Mouse (Mus musculus) embryonic facial prominence, embryonic 12.5 days (tissue): ENCODE data around the gene Gm20696. TPM values are rescaled to one million over a fixed set of nuclear protein-coding genes. Genes with fewer than 3 reads are reported as not detected.

Experiments used
- ATAC-seq: fragments of 200-750 bp; cut with Nextera tagmentation; 2 replicates; pipeline ENCODE4 v1.8.0; 2017; ENCODE audit not compliant: insufficient number of reproducible peaks, insufficient read depth, low FRiP score, low TSS enrichment
- H3K27ac ChIP-seq: fragments of 300-500 bp; sonication (generic); 2 replicates; pipeline ENCODE4 v1.5.1; 2016; ENCODE audit warnings: mild to moderate bottlenecking
- H3K27me3 ChIP-seq: fragments of 300-500 bp; sonication (generic); 2 replicates; pipeline ENCODE4 v1.6.1; 2016; ENCODE audit warnings: mild to moderate bottlenecking, moderate library complexity
- H3K36me3 ChIP-seq: fragments of 300-500 bp; sonication (generic); 2 replicates; pipeline ENCODE4 v1.6.1; 2016; ENCODE audit warnings: mild to moderate bottlenecking
- H3K4me1 ChIP-seq: fragments of 300-500 bp; sonication (generic); 2 replicates; pipeline ENCODE4 v1.6.1; 2016
- H3K4me2 ChIP-seq: fragments of 300-500 bp; sonication (generic); replicated peaks from 2 replicates; pipeline ENCODE4 v1.6.1; 2016; ENCODE audit warnings: mild to moderate bottlenecking, moderate library complexity
- H3K4me3 ChIP-seq: fragments of 300-500 bp; sonication (generic); 2 replicates; pipeline ENCODE4 v1.5.1; 2016; ENCODE audit warnings: mild to moderate bottlenecking
- H3K9ac ChIP-seq: fragments of 300-500 bp; sonication (generic); 2 replicates; pipeline ENCODE4 v1.6.1; 2016; ENCODE audit warnings: mild to moderate bottlenecking, moderate library complexity
- H3K9me3 ChIP-seq: fragments of 300-500 bp; sonication (generic); 2 replicates; pipeline ENCODE4 v1.6.1; 2016; ENCODE audit warnings: mild to moderate bottlenecking, moderate library complexity
- WGBS: fragments of 180-500 bp; shearing (Covaris S2); methylation state at CpG from one replicate; pipeline ENCODE4 v1.1.7; 2016; 5-methylcytosine and 5-hydroxymethylcytosine counted together
- polyA plus RNA-seq: library from polyadenylated mRNA; unstranded; fragments of >200 nt; fragmentation: Nextera tagmentation; extraction: Ambion mirVana; gene quantifications from 2 replicates; pipeline ENCODE4 v1.2.1, GENCODE M21; 2016

The Gm20696 gene
- polyA plus RNA-seq, 1 experiment from 2014 or later, result 7.5 TPM

GRCm38 (mm10) chr6:99485884-99486640, 180.5 kb downstream of the Gm20696 start:
- 68% methylated on average over 12 of the region's 12 CpGs for WGBS
- peaks cover 47% of the 10 kb centered on the region for H3K4me1 ChIP-seq
- no peak overlapping the region for H3K4me2 ChIP-seq
- H3K4me3 ChIP-seq, result no peak overlapping the region
- ATAC-seq, result no peak
- H3K27me3 ChIP-seq, result no peaks in the 10 kb centered on the region
- H3K9me3 ChIP-seq, result no peaks in the 10 kb centered on the region
- H3K9ac ChIP-seq, result no peak overlapping the region
- H3K27ac ChIP-seq, result peak overlapping the region; percentile 88
- no peaks in the 10 kb centered on the region for H3K36me3 ChIP-seq

DNA sequence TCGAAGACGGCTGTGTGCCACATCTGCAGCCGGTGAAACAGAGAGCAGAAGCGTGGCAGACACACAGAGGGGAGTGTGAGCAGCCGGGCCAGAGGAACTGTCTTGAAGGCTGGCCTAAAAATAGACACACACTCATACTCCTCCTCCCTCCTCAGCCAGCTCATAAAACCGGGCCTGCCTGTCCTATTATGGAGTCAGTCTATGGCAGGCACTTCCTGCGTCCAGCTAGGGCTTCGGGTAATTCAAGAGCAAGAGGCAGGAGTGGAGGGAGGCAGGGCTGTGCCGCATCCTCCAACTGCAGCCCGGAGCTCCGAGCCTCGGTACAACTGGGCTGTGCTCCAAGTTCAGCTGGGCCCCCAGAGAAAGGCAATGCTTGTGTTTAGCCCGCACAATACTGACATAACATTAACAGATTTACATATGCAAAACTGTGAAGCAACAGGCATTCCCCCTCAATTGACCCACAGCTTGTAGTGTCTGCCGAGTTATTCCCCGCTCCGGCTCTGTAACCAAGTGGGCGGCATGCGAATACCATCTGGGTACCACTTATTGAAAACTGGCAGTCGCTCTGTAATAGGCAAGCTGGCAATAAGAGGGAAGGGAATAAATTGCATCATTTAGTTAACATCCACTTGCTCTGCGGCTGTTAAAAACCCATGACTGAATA, 181.2 kb downstream of the Gm20696 start:
- Histone ChIP-seq H3K4me1 (peaks cover 47% of the 10 kb centered on the region), H3K36me3 (no peaks in the 10 kb centered on the region), H3K4me3 (peak overlapping the region; percentile 6; the same call in 1 of the 2 replicates), H3K9ac (no peak overlapping the region), H3K27ac (peak overlapping the region; percentile 88), H3K9me3 (no peaks in the 10 kb centered on the region), H3K27me3 (no peaks in the 10 kb centered on the region), H3K4me2 (peak overlapping the region; percentile 38)
- ATAC-seq, result peak; percentile 70
- 28% methylated on average over 20 of the region's 20 CpGs for WGBS

DNA sequence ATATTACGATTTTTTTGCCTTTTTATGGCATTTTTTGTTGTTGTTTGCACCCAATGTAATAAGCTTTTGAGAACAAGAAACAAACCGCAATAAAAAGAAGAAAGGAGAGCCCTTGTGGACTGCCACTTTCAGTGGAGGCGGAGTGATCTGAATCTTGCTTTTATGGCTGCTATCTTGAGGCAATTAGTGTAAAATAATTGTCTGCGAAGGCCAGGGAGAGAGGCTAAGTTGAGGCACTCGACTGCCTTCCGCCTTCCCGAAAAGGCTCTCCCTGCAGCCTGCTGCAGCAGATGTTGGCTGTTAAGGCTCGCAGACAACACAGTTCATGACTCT, 181.7 kb downstream of the Gm20696 start:
- peak overlapping the region; percentile 38 for H3K4me2 ChIP-seq
- no peak overlapping the region for H3K9ac ChIP-seq
- H3K4me1 ChIP-seq, result peaks cover 47% of the 10 kb centered on the region
- peak overlapping the region; percentile 6; the same call in 1 of the 2 replicates for H3K4me3 ChIP-seq
- H3K9me3 ChIP-seq, result no peaks in the 10 kb centered on the region
- no peaks in the 10 kb centered on the region for H3K27me3 ChIP-seq
- WGBS, result 22% methylated on average over 8 of the region's 8 CpGs
- ATAC-seq, result no peak
- peak overlapping the region; percentile 88 for H3K27ac ChIP-seq
- H3K36me3 ChIP-seq, result no peaks in the 10 kb centered on the region

DNA sequence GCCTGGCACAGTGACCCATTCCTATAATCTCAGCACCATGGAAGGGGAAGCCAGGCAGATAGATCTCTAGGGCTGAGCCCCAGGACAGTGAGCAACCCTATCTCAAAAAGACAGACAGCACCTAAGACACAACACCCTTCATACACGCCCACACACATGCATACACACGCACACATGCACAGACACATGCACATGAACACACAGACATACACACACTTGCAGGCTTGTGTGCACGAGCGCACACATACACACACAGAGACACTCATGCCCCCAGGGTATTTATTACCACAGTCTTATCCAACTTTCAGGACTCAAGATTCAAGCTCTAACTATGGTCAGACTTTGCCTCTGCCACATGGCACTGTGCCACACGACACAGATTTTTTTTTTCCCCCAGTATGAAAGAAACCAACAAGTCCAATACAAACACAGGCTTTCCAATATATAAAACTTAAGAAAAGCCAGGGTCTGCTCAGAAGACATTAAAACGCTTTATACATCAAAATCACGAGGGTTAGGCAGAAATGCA, 182.3 kb downstream of the Gm20696 start:
- Histone ChIP-seq H3K4me1 (peaks cover 47% of the 10 kb centered on the region), H3K4me2 (no peak overlapping the region), H3K27ac (peak overlapping the region; percentile 61), H3K27me3 (no peaks in the 10 kb centered on the region), H3K4me3 (no peak overlapping the region), H3K9ac (no peak overlapping the region), H3K36me3 (no peaks in the 10 kb centered on the region), H3K9me3 (no peaks in the 10 kb centered on the region)
- no peak for ATAC-seq
- WGBS, result 69% methylated on average over 7 of the region's 7 CpGs

- WGBS, result 31% methylated on average over 10 of the region's 10 CpGs
- peak overlapping the region; percentile 61 for H3K27ac ChIP-seq
- no peak overlapping the region for H3K4me3 ChIP-seq
These were observed 183.0 kb downstream of the Gm20696 start for GRCm38 (mm10) chr6:99483556-99483955.

DNA sequence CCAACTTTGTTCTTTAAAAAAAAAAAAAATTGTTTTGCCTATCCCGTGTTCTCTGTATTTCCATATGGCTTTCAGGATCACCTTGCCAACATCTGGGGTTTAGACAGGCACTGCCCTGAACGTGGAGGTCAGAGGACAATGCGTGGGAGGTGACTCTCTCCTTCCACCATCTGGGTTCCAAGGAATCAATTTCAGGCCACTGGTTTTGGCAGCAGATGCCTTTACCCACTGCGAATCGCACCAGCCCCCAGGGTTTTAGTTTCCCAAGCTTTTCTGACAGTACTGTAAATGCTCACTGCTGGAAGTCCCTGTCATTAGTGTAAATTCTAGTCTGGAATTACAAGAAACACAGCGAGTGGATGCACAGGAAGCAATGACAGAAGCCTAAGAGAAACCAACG, 185.0 kb downstream of the Gm20696 start:
- H3K27me3 ChIP-seq, result no peaks in the 10 kb centered on the region
- whole genome bisulfite sequencing, result 33% methylated on average over 7 of the region's 7 CpGs
- no peak overlapping the region for H3K4me2 ChIP-seq
- H3K4me3 ChIP-seq, result no peak overlapping the region
- H3K36me3 ChIP-seq, result no peaks in the 10 kb centered on the region
- H3K9me3 ChIP-seq, result no peaks in the 10 kb centered on the region
- ATAC-seq, result no peak
- H3K4me1 ChIP-seq, result peaks cover 47% of the 10 kb centered on the region
- no peak overlapping the region for H3K9ac ChIP-seq
- H3K27ac ChIP-seq, result no peak overlapping the region

More at GRCm38 (mm10) chr6:99483556-99483955, 183.0 kb downstream of the Gm20696 start:
- no peak for ATAC-seq
- Histone ChIP-seq H3K4me1 (peaks cover 47% of the 10 kb centered on the region), H3K27me3 (no peaks in the 10 kb centered on the region), H3K9ac (no peak overlapping the region), H3K4me2 (no peak overlapping the region), H3K36me3 (no peaks in the 10 kb centered on the region), H3K9me3 (no peaks in the 10 kb centered on the region)

GRCm38 (mm10) chr6:99478873-99479650, 187.5 kb downstream of the Gm20696 start:
- Histone ChIP-seq H3K36me3 (no peaks in the 10 kb centered on the region), H3K27me3 (no peaks in the 10 kb centered on the region), H3K4me1 (peaks cover 25% of the 10 kb centered on the region), H3K9me3 (no peaks in the 10 kb centered on the region), H3K9ac (no peak overlapping the region), H3K27ac (no peak overlapping the region), H3K4me2 (no peak overlapping the region), H3K4me3 (no peak overlapping the region)
- WGBS, result 80% methylated on average over 13 of the region's 13 CpGs
- no peak for ATAC-seq

DNA sequence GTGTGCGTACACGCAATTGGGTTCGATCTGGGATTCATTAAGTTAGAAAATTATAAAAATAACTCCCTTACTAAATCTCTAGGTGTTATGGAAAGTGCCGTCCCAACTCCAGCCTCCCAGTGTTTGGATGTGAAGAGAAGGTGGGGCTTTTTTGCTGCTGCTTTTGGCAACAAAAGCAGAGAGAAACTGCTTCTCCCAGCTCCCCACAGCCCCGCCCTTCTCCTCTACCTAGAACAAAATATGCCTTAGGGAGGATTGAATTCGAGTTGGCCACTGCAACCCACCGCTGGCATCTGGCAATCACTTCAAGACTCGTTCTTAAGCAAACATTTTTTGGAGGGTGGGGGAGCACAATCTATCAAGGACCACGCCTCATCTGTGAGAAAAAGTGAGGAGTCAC, 191.6 kb downstream of the Gm20696 start:
- H3K9ac ChIP-seq, result no peak overlapping the region
- no peaks in the 10 kb centered on the region for H3K27me3 ChIP-seq
- WGBS, result 64% methylated on average over 9 of the region's 9 CpGs
- no peak overlapping the region for H3K4me2 ChIP-seq
- H3K4me1 ChIP-seq, result no peaks in the 10 kb centered on the region
- no peak for ATAC-seq
- no peaks in the 10 kb centered on the region for H3K36me3 ChIP-seq
- no peak overlapping the region for H3K4me3 ChIP-seq
- no peak overlapping the region for H3K27ac ChIP-seq
- H3K9me3 ChIP-seq, result no peaks in the 10 kb centered on the region

GRCm38 (mm10) chr6:99470906-99471305, 195.7 kb downstream of the Gm20696 start:
- H3K36me3 ChIP-seq, result no peaks in the 10 kb centered on the region
- 60% methylated on average over 5 of the region's 5 CpGs for WGBS
- no peak overlapping the region; the same call in 1 of the 2 replicates for H3K27ac ChIP-seq
- H3K4me2 ChIP-seq, result no peak overlapping the region
- H3K9ac ChIP-seq, result no peak overlapping the region
- H3K4me1 ChIP-seq, result no peaks in the 10 kb centered on the region
- no peaks in the 10 kb centered on the region for H3K27me3 ChIP-seq
- no peak for ATAC-seq
- H3K9me3 ChIP-seq, result no peaks in the 10 kb centered on the region
- H3K4me3 ChIP-seq, result no peak overlapping the region

GRCm38 (mm10) chr6:99469134-99469834, 197.3 kb downstream of the Gm20696 start:
- H3K4me1 ChIP-seq, result no peaks in the 10 kb centered on the region

DNA sequence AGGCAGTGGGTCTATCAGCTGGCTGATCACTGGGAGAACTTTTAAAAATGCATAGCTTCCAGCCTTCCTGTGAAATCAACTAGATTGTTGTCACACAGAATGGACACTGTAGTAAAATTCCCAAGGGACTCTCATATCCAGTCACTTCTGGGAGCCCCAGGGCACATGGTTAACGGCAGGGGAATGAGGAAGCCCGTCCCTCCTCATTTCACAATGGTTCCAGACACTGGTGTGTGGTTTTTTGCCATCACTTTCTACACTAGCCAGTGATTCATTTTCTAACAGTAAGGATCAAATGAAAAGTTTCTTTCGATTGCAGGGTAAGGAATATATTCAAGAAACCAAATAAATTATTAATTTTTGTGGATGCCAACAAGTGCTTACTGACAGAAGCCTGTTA, 198.8 kb downstream of the Gm20696 start:
- no peak for ATAC-seq
- Histone ChIP-seq H3K4me3 (no peak overlapping the region), H3K4me1 (peaks cover under 1% of the 10 kb centered on the region; the same call in 1 of the 2 replicates), H3K36me3 (0 out of 2 replicates have a peak, but pooled peaks cover 3% of the 10 kb centered on the region), H3K27ac (no peak overlapping the region), H3K27me3 (no peaks in the 10 kb centered on the region), H3K4me2 (no peak overlapping the region), H3K9ac (no peak overlapping the region), H3K9me3 (no peaks in the 10 kb centered on the region)
- WGBS, result 46% methylated on average over 3 of the region's 3 CpGs

More at GRCm38 (mm10) chr6:99469134-99469834, 197.3 kb downstream of the Gm20696 start:
- Histone ChIP-seq H3K27me3 (no peaks in the 10 kb centered on the region), H3K9me3 (no peaks in the 10 kb centered on the region), H3K9ac (no peak overlapping the region), H3K4me2 (no peak overlapping the region), H3K36me3 (0 out of 2 replicates have a peak, but pooled peaks cover 3% of the 10 kb centered on the region), H3K4me3 (no peak overlapping the region), H3K27ac (no peak overlapping the region)
- ATAC-seq, result no peak
- WGBS, result 75% methylated on average over 12 of the region's 12 CpGs
